Mouse (Mus musculus) stomach, postnatal 0 days (tissue): Measurements from ENCODE around the gene Ier5l. TPM values are rescaled to one million over a fixed set of nuclear protein-coding genes. Genes with fewer than 3 reads are reported as not detected.

Experiments
- ATAC-seq: fragments of 200-750 bp; cut with Nextera tagmentation; 2 replicates; pipeline ENCODE4 v1.8.0; 2017; ENCODE audit not compliant: low FRiP score, low TSS enrichment
- DNase-seq: peaks from one replicate; pipeline ENCODE4 v3.0.0-alpha.2; 2016; ENCODE audit warnings: low spot score
- H3K27ac ChIP-seq: fragments of 300-500 bp; sonication (generic); replicated peaks from 2 replicates; pipeline ENCODE4 v1.5.1; 2014; ENCODE audit warnings: mild to moderate bottlenecking, control low read depth
- H3K27me3 ChIP-seq: fragments of 300-500 bp; sonication (generic); 2 replicates; pipeline ENCODE4 v1.6.1; 2014; ENCODE audit warnings: low read length; ENCODE audit not compliant: control insufficient read depth, insufficient read depth
- H3K36me3 ChIP-seq: fragments of 300-500 bp; sonication (generic); 2 replicates; pipeline ENCODE4 v1.6.1; 2014; ENCODE audit warnings: low read length, mixed read lengths; ENCODE audit not compliant: control insufficient read depth, insufficient read depth
- H3K4me1 ChIP-seq: fragments of 300-500 bp; sonication (generic); replicated peaks from 2 replicates; pipeline ENCODE4 v1.6.1; 2014; ENCODE audit warnings: antibody characterized with exemption; ENCODE audit not compliant: control insufficient read depth, insufficient read depth
- H3K4me2 ChIP-seq: fragments of 300-500 bp; sonication (generic); replicated peaks from 2 replicates; pipeline ENCODE4 v1.6.1; 2014; ENCODE audit warnings: low read depth, mild to moderate bottlenecking, control low read depth, moderate library complexity
- H3K4me3 ChIP-seq: fragments of 300-500 bp; sonication (generic); 2 replicates; pipeline ENCODE4 v1.5.1; 2014; ENCODE audit warnings: low read depth, low read length, control low read depth
- H3K9ac ChIP-seq: fragments of 300-500 bp; sonication (generic); 2 replicates; pipeline ENCODE4 v1.6.1; 2014; ENCODE audit warnings: mild to moderate bottlenecking, low read length, control low read depth, mixed read lengths
- H3K9me3 ChIP-seq: fragments of 300-500 bp; sonication (generic); 2 replicates; pipeline ENCODE4 v1.6.1; 2016; ENCODE audit warnings: low read length; ENCODE audit not compliant: control insufficient read depth
- CTCF ChIP-seq: IDR thresholded peaks from 2 replicates; pipeline ENCODE4 v1.5.1; 2016; ENCODE audit warnings: antibody characterized with exemption, low read depth, mild to moderate bottlenecking, moderate library complexity
- EP300 ChIP-seq: optimal IDR thresholded peaks from 2 replicates; pipeline ENCODE3; 2016; ENCODE audit warnings: antibody characterized with exemption
- WGBS: fragments of 180-500 bp; shearing (Covaris S2); extraction: QIAGEN DNeasy Blood & Tissue Kit; methylation state at CpG from one replicate; pipeline ENCODE4 v1.1.7; 2014; 5-methylcytosine and 5-hydroxymethylcytosine counted together
- polyA plus RNA-seq: library from polyadenylated mRNA; unstranded; fragments of >200 nt; fragmentation: Nextera tagmentation; extraction: Ambion mirVana; gene quantifications from 2 replicates; pipeline ENCODE4 v1.2.1, GENCODE M21; 2015

The Ier5l gene
- polyA plus RNA-seq, 1 experiment from 2014 or later = 1.8 TPM

GRCm38 (mm10) chr2:30471795-30472720 is 2.0 kb downstream of the Ier5l start:
- H3K4me1 ChIP-seq = peaks cover 4% of the 10 kb centered on the region; the same call in 1 of the 2 replicates
- ATAC-seq (peak; percentile 66), DNase-seq (peak; percentile 87)
- H3K27me3 ChIP-seq = no peaks in the 10 kb centered on the region
- H3K36me3 ChIP-seq = no peaks in the 10 kb centered on the region
- H3K9ac ChIP-seq = peak overlapping the region; percentile 90
- H3K9me3 ChIP-seq = no peaks in the 10 kb centered on the region
- TF ChIP-seq EP300 = peak; percentile 63
- no peak for TF ChIP-seq CTCF
- under 1% methylated on average over 46 of the region's 51 CpGs for WGBS
- peak overlapping the region; percentile 92 for H3K4me2 ChIP-seq
- peak overlapping the region; percentile 94 for H3K27ac ChIP-seq
- peak overlapping the region; percentile 85 for H3K4me3 ChIP-seq

- DNase-seq = no peak
- WGBS = 20% methylated on average over 8 of the region's 8 CpGs
- H3K36me3 ChIP-seq = no peaks in the 10 kb centered on the region
- no peak for ATAC-seq
- no peak for TF ChIP-seq EP300
- no peak for TF ChIP-seq CTCF
- H3K27ac ChIP-seq = peak overlapping the region; percentile 94
- no peaks in the 10 kb centered on the region for H3K27me3 ChIP-seq
- peak overlapping the region; percentile 47 for H3K4me3 ChIP-seq
- H3K4me2 ChIP-seq = peak overlapping the region; percentile 92
- no peaks in the 10 kb centered on the region for H3K9me3 ChIP-seq
- H3K9ac ChIP-seq = no peak overlapping the region
- H3K4me1 ChIP-seq = peaks cover 4% of the 10 kb centered on the region; the same call in 1 of the 2 replicates
Observed at GRCm38 (mm10) chr2:30471051-30471450, 3.0 kb downstream of the Ier5l start.

DNA sequence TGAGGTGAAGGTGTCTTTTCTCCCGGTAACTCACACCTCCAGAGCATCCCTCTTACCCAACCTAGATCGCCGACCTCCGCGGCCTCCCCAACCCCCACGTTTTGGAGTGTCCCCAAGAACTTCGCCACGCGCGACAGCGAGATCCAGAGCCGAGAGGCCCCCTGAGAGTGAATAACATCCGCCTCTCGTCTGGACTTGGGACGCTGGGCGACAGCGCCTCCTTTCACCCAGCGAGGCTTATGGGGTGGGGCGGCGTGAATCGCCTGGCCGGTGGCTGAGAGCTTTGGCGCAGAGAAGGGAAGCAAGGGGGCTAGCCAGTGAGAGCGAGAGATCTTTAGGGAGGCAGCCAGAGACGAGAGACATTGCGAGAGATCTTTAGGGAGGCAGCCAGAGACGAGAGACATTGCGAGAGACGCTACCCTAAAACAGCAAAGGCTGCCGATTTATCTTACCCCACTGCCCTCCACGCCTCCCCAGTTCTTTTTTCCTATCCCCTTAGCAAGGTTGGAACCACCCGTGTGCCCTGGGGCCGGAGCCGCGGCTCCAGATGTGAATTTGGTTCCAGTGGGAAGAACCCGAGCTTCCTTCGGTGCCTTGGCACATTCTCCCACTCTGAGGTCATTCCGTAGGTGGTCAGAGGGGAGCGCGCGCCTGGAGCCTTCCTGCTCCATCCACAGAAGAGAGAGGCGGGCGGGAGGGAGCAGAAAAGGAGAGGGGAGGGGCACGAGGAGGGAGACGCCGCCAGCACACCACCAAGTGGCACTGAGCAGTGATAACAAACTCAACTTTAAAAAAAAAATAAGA is 3.7 kb downstream of the Ier5l start:
- ATAC-seq = peak; percentile 9; the same call in 1 of the 2 replicates
- H3K9me3 ChIP-seq = no peaks in the 10 kb centered on the region
- peaks cover 4% of the 10 kb centered on the region; the same call in 1 of the 2 replicates for H3K4me1 ChIP-seq
- peak overlapping the region; percentile 76 for H3K9ac ChIP-seq
- no peaks in the 10 kb centered on the region for H3K36me3 ChIP-seq
- peak overlapping the region; percentile 92 for H3K4me2 ChIP-seq
- H3K27ac ChIP-seq = peak overlapping the region; percentile 94
- WGBS = under 1% methylated on average over 46 of the region's 46 CpGs
- H3K27me3 ChIP-seq = no peaks in the 10 kb centered on the region
- no peak for TF ChIP-seq EP300
- peak; percentile 47 for TF ChIP-seq CTCF
- H3K4me3 ChIP-seq = peak overlapping the region; percentile 47
- DNase-seq = peak; percentile 71

DNA sequence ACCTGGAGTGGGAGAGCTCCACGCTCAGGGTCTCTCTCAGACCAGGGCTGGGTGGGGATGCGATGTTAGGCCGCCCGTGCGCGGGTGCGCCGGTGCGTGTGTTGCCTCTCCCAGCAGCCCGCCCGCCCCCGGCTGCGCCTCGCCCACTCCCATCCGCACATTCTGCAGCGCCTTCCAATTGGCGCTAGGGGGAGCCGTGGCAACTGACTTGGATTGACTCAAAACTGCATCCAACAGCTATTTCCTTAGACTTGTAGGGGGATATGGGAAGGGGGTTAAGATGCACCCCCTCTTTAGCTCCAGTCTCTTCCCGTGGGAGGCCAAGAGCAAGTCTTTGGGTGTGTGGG is 4.2 kb downstream of the Ier5l start:
- ATAC-seq (peak; percentile 19), DNase-seq (peak; percentile 86)
- H3K4me1 ChIP-seq = peaks cover 4% of the 10 kb centered on the region; the same call in 1 of the 2 replicates
- peak; percentile 86 for TF ChIP-seq CTCF
- TF ChIP-seq EP300 = no peak
- WGBS = 0% methylated on average over 17 of the region's 19 CpGs
- H3K4me2 ChIP-seq = peak overlapping the region; percentile 92
- H3K9ac ChIP-seq = peak overlapping the region; percentile 76
- peak overlapping the region; percentile 47 for H3K4me3 ChIP-seq
- H3K36me3 ChIP-seq = no peaks in the 10 kb centered on the region
- peak overlapping the region; percentile 94 for H3K27ac ChIP-seq
- H3K9me3 ChIP-seq = no peaks in the 10 kb centered on the region
- no peaks in the 10 kb centered on the region for H3K27me3 ChIP-seq

DNA sequence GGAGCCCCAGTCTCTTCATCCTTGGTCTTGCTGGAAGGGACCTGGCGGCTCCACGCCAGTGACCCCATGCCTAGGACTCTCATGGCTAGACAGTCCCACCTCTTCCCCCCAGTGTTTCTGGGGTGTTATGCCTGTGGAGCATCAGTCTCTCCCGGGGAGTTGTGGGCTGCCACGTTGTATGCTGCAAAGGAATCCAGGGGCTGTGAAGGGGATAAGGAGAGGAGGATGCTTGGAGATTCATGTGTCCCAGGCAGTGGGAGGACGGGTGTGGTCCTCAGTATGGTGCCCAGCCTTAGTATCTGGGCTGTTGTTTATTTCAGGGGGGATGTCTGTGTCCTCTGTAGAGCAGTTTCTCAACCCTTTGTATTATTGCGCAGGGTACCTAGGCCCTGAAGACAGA is 5.0 kb downstream of the Ier5l start:
- no peaks in the 10 kb centered on the region for H3K36me3 ChIP-seq
- peak overlapping the region; percentile 92 for H3K4me2 ChIP-seq
- DNase-seq (no peak), ATAC-seq (no peak)
- H3K4me1 ChIP-seq = no peaks in the 10 kb centered on the region
- H3K9ac ChIP-seq = peak overlapping the region; percentile 31
- no peak overlapping the region for H3K27ac ChIP-seq
- 66% methylated on average over 6 of the region's 6 CpGs for WGBS
- H3K4me3 ChIP-seq = no peak overlapping the region
- no peaks in the 10 kb centered on the region for H3K27me3 ChIP-seq
- no peak for TF ChIP-seq EP300
- no peak for TF ChIP-seq CTCF
- no peaks in the 10 kb centered on the region for H3K9me3 ChIP-seq
